Mouse (Mus musculus): ENCODE measurements around the gene Ugt1a6a. TPM values are rescaled to one million over a fixed set of nuclear protein-coding genes. Genes with fewer than 3 reads are reported as not detected.

Gene Ugt1a6a
- polyA plus RNA-seq, 1 experiment from 2014 or later, result 0.80 TPM

GRCm38 (mm10) chr1:88226670-88227379 is 92.2 kb downstream of the Ugt1a6a start, which contains the start of gene Mroh2a:
Mroh2a (plus strand) TSS chr1:88226986.
- Histone ChIP-seq H3K4me3 (ENCODE audit: low read depth, low read length) (no peak within 1 kb of the TSS), H3K27ac (ENCODE audit: low read depth, low read length) (no peak within 1 kb of the TSS), H3K4me1 (replicated peaks; ENCODE audit: control insufficient read depth, insufficient read depth, low read length) (no peaks in the 10 kb centered on the region), H3K4me2 (no peak within 1 kb of the TSS), H3K9ac (ENCODE audit: low read depth, low read length) (no peak within 1 kb of the TSS), H3K36me3 (ENCODE audit: control insufficient read depth, insufficient read depth, low read length) (no peaks in the 10 kb centered on the region), H3K9me3 (ENCODE audit: control insufficient read depth, low read length) (peaks cover 67% of the 10 kb centered on the region), H3K27me3 (replicated peaks; ENCODE audit: control insufficient read depth, insufficient read depth, low read length) (no peaks in the 10 kb centered on the region)
- no peak for ATAC-seq (replicated peaks; ENCODE audit: low FRiP score)
- 50% methylated on average over 5 of the region's 5 CpGs for WGBS
- peak; percentile 33 for DNase-seq (ENCODE audit: low spot score)

GRCm38 (mm10) chr1:88227482-88227881 is 92.9 kb downstream of the Ugt1a6a start:
- Histone ChIP-seq H3K36me3 (ENCODE audit: control insufficient read depth, insufficient read depth, low read length) (no peaks in the 10 kb centered on the region), H3K4me3 (ENCODE audit: low read depth, low read length) (no peak overlapping the region), H3K27me3 (replicated peaks; ENCODE audit: control insufficient read depth, insufficient read depth, low read length) (no peaks in the 10 kb centered on the region), H3K9ac (ENCODE audit: low read depth, low read length) (no peak overlapping the region), H3K27ac (ENCODE audit: low read depth, low read length) (no peak overlapping the region), H3K9me3 (ENCODE audit: control insufficient read depth, low read length) (peaks cover 70% of the 10 kb centered on the region), H3K4me2 (no peak overlapping the region), H3K4me1 (replicated peaks; ENCODE audit: control insufficient read depth, insufficient read depth, low read length) (no peaks in the 10 kb centered on the region)
- no peak for ATAC-seq (replicated peaks; ENCODE audit: low FRiP score)
- 54% methylated on average over 2 of the region's 2 CpGs for WGBS
- DNase-seq (ENCODE audit: low spot score), result no peak

- Histone ChIP-seq H3K36me3 (ENCODE audit: control insufficient read depth, insufficient read depth, low read length) (no peaks in the 10 kb centered on the region), H3K27me3 (replicated peaks; ENCODE audit: control insufficient read depth, insufficient read depth, low read length) (no peaks in the 10 kb centered on the region), H3K27ac (ENCODE audit: low read depth, low read length) (no peak overlapping the region), H3K4me3 (ENCODE audit: low read depth, low read length) (no peak overlapping the region), H3K9ac (ENCODE audit: low read depth, low read length) (no peak overlapping the region), H3K4me1 (replicated peaks; ENCODE audit: control insufficient read depth, insufficient read depth, low read length) (no peaks in the 10 kb centered on the region), H3K4me2 (no peak overlapping the region), H3K9me3 (ENCODE audit: control insufficient read depth, low read length) (peaks cover 76% of the 10 kb centered on the region)
- no peak for DNase-seq (ENCODE audit: low spot score)
- ATAC-seq (replicated peaks; ENCODE audit: low FRiP score), result no peak
- WGBS, result 66% methylated on average over 7 of the region's 7 CpGs
Observed at GRCm38 (mm10) chr1:88228121-88228520, 93.5 kb downstream of the Ugt1a6a start.

GRCm38 (mm10) chr1:88229566-88229965 is 95.0 kb downstream of the Ugt1a6a start:
- no peak overlapping the region for H3K27ac ChIP-seq (ENCODE audit: low read depth, low read length)
- H3K4me1 ChIP-seq (replicated peaks; ENCODE audit: control insufficient read depth, insufficient read depth, low read length), result no peaks in the 10 kb centered on the region
- no peaks in the 10 kb centered on the region for H3K36me3 ChIP-seq (ENCODE audit: control insufficient read depth, insufficient read depth, low read length)
- no peaks in the 10 kb centered on the region for H3K27me3 ChIP-seq (replicated peaks; ENCODE audit: control insufficient read depth, insufficient read depth, low read length)
- no peak for ATAC-seq (replicated peaks; ENCODE audit: low FRiP score)
- DNase-seq (ENCODE audit: low spot score), result no peak
- H3K9ac ChIP-seq (ENCODE audit: low read depth, low read length), result no peak overlapping the region
- H3K4me3 ChIP-seq (ENCODE audit: low read depth, low read length), result no peak overlapping the region
- H3K9me3 ChIP-seq (ENCODE audit: control insufficient read depth, low read length), result peaks cover 89% of the 10 kb centered on the region
- H3K4me2 ChIP-seq, result no peak overlapping the region
- WGBS, result 72% methylated on average over 3 of the region's 3 CpGs

GRCm38 (mm10) chr1:88229986-88230385 is 95.4 kb downstream of the Ugt1a6a start:
- ATAC-seq (replicated peaks; ENCODE audit: low FRiP score) (no peak), DNase-seq (ENCODE audit: low spot score) (no peak)
- Histone ChIP-seq H3K4me1 (replicated peaks; ENCODE audit: control insufficient read depth, insufficient read depth, low read length) (no peaks in the 10 kb centered on the region), H3K4me3 (ENCODE audit: low read depth, low read length) (no peak overlapping the region), H3K9me3 (ENCODE audit: control insufficient read depth, low read length) (peaks cover 93% of the 10 kb centered on the region), H3K4me2 (no peak overlapping the region), H3K27ac (ENCODE audit: low read depth, low read length) (no peak overlapping the region), H3K36me3 (ENCODE audit: control insufficient read depth, insufficient read depth, low read length) (no peaks in the 10 kb centered on the region), H3K27me3 (replicated peaks; ENCODE audit: control insufficient read depth, insufficient read depth, low read length) (no peaks in the 10 kb centered on the region), H3K9ac (ENCODE audit: low read depth, low read length) (no peak overlapping the region)
- 73% methylated on average over 5 of the region's 5 CpGs for WGBS

GRCm38 (mm10) chr1:88230421-88230820 is 95.8 kb downstream of the Ugt1a6a start:
- H3K4me2 ChIP-seq, result no peak overlapping the region
- no peaks in the 10 kb centered on the region for H3K4me1 ChIP-seq (replicated peaks; ENCODE audit: control insufficient read depth, insufficient read depth, low read length)
- 68% methylated on average over 7 of the region's 7 CpGs for WGBS
- DNase-seq (ENCODE audit: low spot score), result no peak
- peaks cover 95% of the 10 kb centered on the region for H3K9me3 ChIP-seq (ENCODE audit: control insufficient read depth, low read length)
- no peak overlapping the region for H3K9ac ChIP-seq (ENCODE audit: low read depth, low read length)
- no peak overlapping the region for H3K27ac ChIP-seq (ENCODE audit: low read depth, low read length)
- H3K27me3 ChIP-seq (replicated peaks; ENCODE audit: control insufficient read depth, insufficient read depth, low read length), result no peaks in the 10 kb centered on the region
- ATAC-seq (replicated peaks; ENCODE audit: low FRiP score), result no peak
- H3K4me3 ChIP-seq (ENCODE audit: low read depth, low read length), result no peak overlapping the region
- H3K36me3 ChIP-seq (ENCODE audit: control insufficient read depth, insufficient read depth, low read length), result no peaks in the 10 kb centered on the region

GRCm38 (mm10) chr1:88230981-88231802 is 96.6 kb downstream of the Ugt1a6a start:
- DNase-seq (ENCODE audit: low spot score) (no peak), ATAC-seq (replicated peaks; ENCODE audit: low FRiP score) (no peak)
- Histone ChIP-seq H3K4me2 (no peak overlapping the region), H3K4me1 (replicated peaks; ENCODE audit: control insufficient read depth, insufficient read depth, low read length) (no peaks in the 10 kb centered on the region), H3K36me3 (ENCODE audit: control insufficient read depth, insufficient read depth, low read length) (no peaks in the 10 kb centered on the region), H3K9ac (ENCODE audit: low read depth, low read length) (no peak overlapping the region), H3K9me3 (ENCODE audit: control insufficient read depth, low read length) (peaks cover 95% of the 10 kb centered on the region), H3K27me3 (replicated peaks; ENCODE audit: control insufficient read depth, insufficient read depth, low read length) (no peaks in the 10 kb centered on the region), H3K4me3 (ENCODE audit: low read depth, low read length) (no peak overlapping the region), H3K27ac (ENCODE audit: low read depth, low read length) (no peak overlapping the region)
- WGBS, result 67% methylated on average over 6 of the region's 6 CpGs

GRCm38 (mm10) chr1:88231803-88232499 is 97.3 kb downstream of the Ugt1a6a start:
- DNase-seq (ENCODE audit: low spot score) (no peak), ATAC-seq (replicated peaks; ENCODE audit: low FRiP score) (no peak)
- H3K9me3 ChIP-seq (ENCODE audit: control insufficient read depth, low read length), result peaks cover 92% of the 10 kb centered on the region
- 61% methylated on average over 7 of the region's 7 CpGs for WGBS
- H3K27ac ChIP-seq (ENCODE audit: low read depth, low read length), result no peak overlapping the region
- H3K4me2 ChIP-seq, result no peak overlapping the region
- no peaks in the 10 kb centered on the region for H3K4me1 ChIP-seq (replicated peaks; ENCODE audit: control insufficient read depth, insufficient read depth, low read length)
- no peak overlapping the region for H3K9ac ChIP-seq (ENCODE audit: low read depth, low read length)
- H3K4me3 ChIP-seq (ENCODE audit: low read depth, low read length), result no peak overlapping the region
- no peaks in the 10 kb centered on the region for H3K36me3 ChIP-seq (ENCODE audit: control insufficient read depth, insufficient read depth, low read length)
- no peaks in the 10 kb centered on the region for H3K27me3 ChIP-seq (replicated peaks; ENCODE audit: control insufficient read depth, insufficient read depth, low read length)

All from liver, embryonic 11.5 days (tissue).